Mouse (Mus musculus): ENCODE results near the gene Anapc13.

Anapc13 gene

GRCm38 (mm10) chr9:102675922-102676321 lies 49.8 kb downstream of the Anapc13 start:
- DNase-seq (ENCODE audit: low read depth in 2 of 2, low spot score in 2 of 2): no peak

- DNase-seq (ENCODE audit: low read depth in 2 of 2, low spot score in 2 of 2): no peak
Observed at GRCm38 (mm10) chr9:102681470-102681869, 55.4 kb downstream of the Anapc13 start.

Measured in CD8-positive naive resting alpha-beta T cell, adult 2 months (primary cell).